Comparison of ENCODE assay signal across 32 mouse cellular contexts in the genomic region with DNA sequence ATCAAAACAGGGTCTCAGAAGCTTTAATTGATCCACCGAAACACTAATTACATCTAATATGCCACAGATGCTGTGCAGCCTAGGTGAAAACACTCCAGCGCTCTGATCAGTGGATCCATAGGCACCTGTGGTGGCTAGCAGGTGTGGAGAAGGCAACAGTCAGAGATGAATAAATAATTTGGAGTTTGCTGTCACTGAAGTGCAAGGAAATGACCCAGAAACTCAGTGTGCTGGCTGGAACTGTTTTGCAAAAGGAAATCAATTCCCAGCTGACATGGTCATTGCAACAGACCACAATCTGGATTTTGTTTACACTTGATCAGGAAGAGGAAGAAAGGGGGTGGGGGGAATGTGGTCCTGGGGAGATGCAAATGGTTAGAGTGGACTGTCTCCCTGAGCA.
A peak's percentile ranks its signal among the peaks of the same experiment; 100 is the strongest.
DNase-seq lines count a peak whose midpoint lies in the region; ATAC-seq and TF ChIP-seq lines count a peak whose summit lies in the region.
"Had no signal": no experiment of that assay in that cellular context is flagged by ENCODE, and none has a peak within 500 bp of the region (broad histone marks: within the 10 kb centered on the region; RNA-seq: fewer than 3 reads in every experiment).

No protein-coding gene starts in this region.

- H3K9ac ChIP-seq in liver, adult 2 months (ENCODE audit: low read depth, low read length) = no peak overlapping the region
- no peak overlapping the region for H3K9ac ChIP-seq in liver, embryonic 11.5 days (ENCODE audit: low read depth, low read length)
- H3K9ac ChIP-seq: embryonic facial prominence, embryonic 12.5 days; heart, embryonic 15.5 days; hindbrain, embryonic 15.5 days; kidney, embryonic 15.5 days; limb, embryonic 12.5 days; liver, embryonic 13.5 days; lung, embryonic 15.5 days; neural tube, embryonic 15.5 days; stomach, embryonic 15.5 days had no signal

- no peaks in the 10 kb centered on the region for H3K79me2 ChIP-seq in liver, adult 2 months (ENCODE audit: control insufficient read depth, insufficient read depth, low read length)

- H3K27ac ChIP-seq in liver, adult 2 months (replicated peaks; ENCODE audit: insufficient read depth, low read depth, low read length) = peak overlapping the region; percentile 98
- no peak overlapping the region for H3K27ac ChIP-seq in liver, embryonic 11.5 days (ENCODE audit: low read depth, low read length)
- peak overlapping the region; percentile 10; the same call in 1 of the 2 replicates for H3K27ac ChIP-seq in embryonic facial prominence, embryonic 10.5 days (replicated peaks)
- H3K27ac ChIP-seq: embryonic facial prominence, embryonic 12.5 days; heart, embryonic 15.5 days; hindbrain, embryonic 15.5 days; kidney, embryonic 15.5 days; layer of hippocampus, adult 2 months; left cerebral cortex, adult 2 months; limb, embryonic 12.5 days; liver, embryonic 13.5 days; lung, embryonic 15.5 days; neural tube, embryonic 15.5 days; stomach, embryonic 15.5 days had no signal

- intact Hi-C loops in heart, postnatal 10 days (cut with DNase I) = no loop called here

- H3K36me3 ChIP-seq in liver, adult 2 months (ENCODE audit: control insufficient read depth, insufficient read depth, low read length) = no peaks in the 10 kb centered on the region
- no peaks in the 10 kb centered on the region for H3K36me3 ChIP-seq in liver, embryonic 11.5 days (ENCODE audit: control insufficient read depth, insufficient read depth, low read length)
- no peaks in the 10 kb centered on the region for H3K36me3 ChIP-seq in embryonic facial prominence, embryonic 10.5 days (replicated peaks)
- H3K36me3 ChIP-seq: embryonic facial prominence, embryonic 12.5 days; heart, embryonic 15.5 days; hindbrain, embryonic 15.5 days; kidney, embryonic 15.5 days; limb, embryonic 12.5 days; liver, embryonic 13.5 days; lung, embryonic 15.5 days; neural tube, embryonic 15.5 days; stomach, embryonic 15.5 days had no signal

- 52% methylated on average over 2 of the region's 2 CpGs for WGBS in liver, adult 2 months
- WGBS in liver, embryonic 11.5 days = 88% methylated on average over 2 of the region's 2 CpGs
- WGBS in embryonic facial prominence, embryonic 10.5 days = 70% methylated on average over 2 of the region's 2 CpGs

- no peak for TF ChIP-seq CTCF in liver, adult 2 months (IDR thresholded peaks at IDR 0.05; ENCODE audit: low read depth, low read length)

- no peak overlapping the region for H3K4me2 ChIP-seq in liver, embryonic 11.5 days
- H3K4me2 ChIP-seq: embryonic facial prominence, embryonic 12.5 days; heart, embryonic 15.5 days; hindbrain, embryonic 15.5 days; kidney, embryonic 15.5 days; limb, embryonic 12.5 days; liver, embryonic 13.5 days; lung, embryonic 15.5 days; neural tube, embryonic 15.5 days; stomach, embryonic 15.5 days had no signal

- H3K4me1 ChIP-seq in liver, adult 2 months (ENCODE audit: control insufficient read depth, insufficient read depth, low read length) = peaks cover 14% of the 10 kb centered on the region
- no peaks in the 10 kb centered on the region for H3K4me1 ChIP-seq in liver, embryonic 11.5 days (replicated peaks; ENCODE audit: control insufficient read depth, insufficient read depth, low read length)
- peaks cover 34% of the 10 kb centered on the region for H3K4me1 ChIP-seq in embryonic facial prominence, embryonic 10.5 days
- H3K4me1 ChIP-seq: hindbrain, embryonic 15.5 days; neural tube, embryonic 15.5 days had no signal

- TF ChIP-seq POLR2A in liver, adult 2 months (IDR thresholded peaks at IDR 0.05; ENCODE audit: extremely low read depth, insufficient read depth, low read length) = no peak

- ATAC-seq in liver, embryonic 11.5 days (replicated peaks; ENCODE audit: low FRiP score) = no peak
- ATAC-seq: activated CD4-positive, CD25-positive, alpha-beta regulatory T cell, adult 4 months; forebrain, embryonic 16.5 days; inflammation-experienced regulatory T-cells, adult 6 months had no signal

- H3K4me3 ChIP-seq in liver, adult 2 months (ENCODE audit: insufficient read depth, low read depth, low read length) = no peak overlapping the region
- no peak overlapping the region for H3K4me3 ChIP-seq in liver, embryonic 11.5 days (ENCODE audit: low read depth, low read length)
- no peak overlapping the region for H3K4me3 ChIP-seq in embryonic facial prominence, embryonic 10.5 days
- H3K4me3 ChIP-seq: embryonic facial prominence, embryonic 12.5 days; heart, embryonic 15.5 days; hindbrain, embryonic 15.5 days; kidney, embryonic 15.5 days; layer of hippocampus, adult 2 months; left cerebral cortex, adult 2 months; limb, embryonic 12.5 days; liver, embryonic 13.5 days; lung, embryonic 15.5 days; neural tube, embryonic 15.5 days; stomach, embryonic 15.5 days had no signal

- no peaks in the 10 kb centered on the region for H3K9me3 ChIP-seq in liver, embryonic 11.5 days (ENCODE audit: control insufficient read depth, low read length)
- no peaks in the 10 kb centered on the region for H3K9me3 ChIP-seq in embryonic facial prominence, embryonic 10.5 days
- H3K9me3 ChIP-seq: embryonic facial prominence, embryonic 12.5 days; heart, embryonic 15.5 days; hindbrain, embryonic 15.5 days; kidney, embryonic 15.5 days; limb, embryonic 12.5 days; liver, embryonic 13.5 days; lung, embryonic 15.5 days; neural tube, embryonic 15.5 days; stomach, embryonic 15.5 days had no signal

- H3K27me3 ChIP-seq in liver, adult 2 months (ENCODE audit: control insufficient read depth, insufficient read depth, low read length) = no peaks in the 10 kb centered on the region
- H3K27me3 ChIP-seq in liver, embryonic 11.5 days (replicated peaks; ENCODE audit: control insufficient read depth, insufficient read depth, low read length) = no peaks in the 10 kb centered on the region
- no peaks in the 10 kb centered on the region for H3K27me3 ChIP-seq in embryonic facial prominence, embryonic 10.5 days (replicated peaks; ENCODE audit: low read depth, poor library complexity, severe bottlenecking)
- H3K27me3 ChIP-seq: CH12.LX; embryonic facial prominence, embryonic 12.5 days; heart, embryonic 15.5 days; hindbrain, embryonic 15.5 days; kidney, embryonic 15.5 days; liver, embryonic 13.5 days; lung, embryonic 15.5 days; neural tube, embryonic 15.5 days; stomach, embryonic 15.5 days had no signal

- DNase-seq in heart, adult 11 months = peak; percentile 92
- no peak for DNase-seq in heart, postnatal 10 days
- peak; percentile 96 for DNase-seq in liver, adult 2 months (ENCODE audit: extremely low read depth, low read depth, low spot score)
- DNase-seq in liver, embryonic 11.5 days (ENCODE audit: low spot score) = no peak
- peak; percentile 18 for DNase-seq in adipocyte (ENCODE audit: low spot score)
- DNase-seq in embryonic facial prominence, embryonic 10.5 days (ENCODE audit: low spot score) = no peak
- DNase-seq: adrenal gland, postnatal 14 days; B cell, adult 2 months; cerebellum, adult 11 months; cerebellum, adult 9-10 months; cerebellum, postnatal 36 days; gastrocnemius, postnatal 14 days; kidney, adult 11 months; kidney, postnatal 36 days; liver, embryonic 13.5 days; midbrain, embryonic 14.5 days; retina, postnatal 1 day; right cerebral cortex, postnatal 14 days had no signal

Comparison
In these comparisons a context has a peak if more than half of its experiments do, and no peak if none do; other contexts are left out.
1. DNase-seq: peak in heart, adult 11 months (single experiment), liver, adult 2 months (single experiment) and adipocyte (single experiment); none in heart, postnatal 10 days (0 of 2), liver, embryonic 11.5 days (single experiment) and embryonic facial prominence, embryonic 10.5 days (single experiment).